Mouse (Mus musculus) spleen, embryonic (tissue): ENCODE measurements around the gene Cpsf4.
"Not testable (repeated sequence)": the region's sequence is repeated elsewhere in the genome, so short reads cannot be mapped to it uniquely, and the experiment has no call there.

ENCODE experiments used
- CTCF ChIA-PET: fragments of 350-600 bp; sonication (Branson Sonifier 250); formaldehyde crosslinking; loops from one replicate; lab custom pipeline; 2022; lab: Charles Lee

The Cpsf4 gene

GRCm38 (mm10) chr5:145218671-145219070 lies 51.7 kb downstream of the Cpsf4 start:
- CTCF ChIA-PET = no interaction called here

- CTCF ChIA-PET = interaction anchor here (0.6 kb wide), 1 partner anchor 53 kb away, joined by 3 read pairs; the partner anchor contains the start of genes Cpsf4 and Ptcd1
Observed at GRCm38 (mm10) chr5:145219981-145220380, 53.0 kb downstream of the Cpsf4 start.

GRCm38 (mm10) chr5:145222840-145223239 lies 55.8 kb downstream of the Cpsf4 start:
- CTCF ChIA-PET = no interaction called here

- CTCF ChIA-PET = interaction anchor here (0.7 kb wide), 1 partner anchor 52 kb away, joined by 5 read pairs; no protein-coding TSS in a partner anchor
Observed at GRCm38 (mm10) chr5:145223395-145223794, 56.4 kb downstream of the Cpsf4 start.

- CTCF ChIA-PET = no interaction called here
Observed at GRCm38 (mm10) chr5:145226453-145226852, 59.4 kb downstream of the Cpsf4 start.

GRCm38 (mm10) chr5:145229283-145229682 lies 62.3 kb downstream of the Cpsf4 start:
- CTCF ChIA-PET = not testable (repeated sequence)

GRCm38 (mm10) chr5:145230641-145231040 lies 63.6 kb downstream of the Cpsf4 start:
- CTCF ChIA-PET = interaction anchor here (0.5 to 0.7 kb wide), 2 partner anchors 26 to 82 kb away, joined by 3 to 7 read pairs; partner anchors contain the start of gene Zkscan5

- CTCF ChIA-PET = no interaction called here
Observed at GRCm38 (mm10) chr5:145231367-145231871, 64.4 kb downstream of the Cpsf4 start, which contains the start of gene Zfp655. Gene Zfp655 (plus strand): TSS chr5:145231715.
